Mouse (Mus musculus): Measurements from ENCODE around the gene 4930596D02Rik. TPM values are rescaled to one million over a fixed set of nuclear protein-coding genes. Genes with fewer than 3 reads are reported as not detected.

Gene 4930596D02Rik
- not detected in 2 replicates for polyA plus RNA-seq (2015; fragmentation: Nextera tagmentation; extraction: Ambion mirVana)

- WGBS: 71% methylated on average over 4 of the region's 4 CpGs
- ATAC-seq (ENCODE audit: insufficient read depth, low FRiP score): no peak
Measured at GRCm38 (mm10) chr14:35811878-35812277, at the start of gene 4930596D02Rik. TSS of gene 4930596D02Rik (minus strand) at chr14:35811978.

GRCm38 (mm10) chr14:35853254-35853653 lies 41.5 kb upstream of the 4930596D02Rik start:
- Histone ChIP-seq H3K9ac (ENCODE audit: low read length) (no peak overlapping the region), H3K36me3 (ENCODE audit: control insufficient read depth, insufficient read depth, low read length) (no peaks in the 10 kb centered on the region), H3K4me2 (ENCODE audit: low read depth, low read length) (no peak overlapping the region), H3K4me3 (replicated peaks; ENCODE audit: low read length) (no peak overlapping the region), H3K4me1 (ENCODE audit: control insufficient read depth, insufficient read depth, low read length) (no peaks in the 10 kb centered on the region), H3K9me3 (replicated peaks; ENCODE audit: control insufficient read depth, low read length) (no peaks in the 10 kb centered on the region), H3K27me3 (ENCODE audit: control insufficient read depth, insufficient read depth, low read length) (no peaks in the 10 kb centered on the region), H3K27ac (ENCODE audit: low read length) (no peak overlapping the region)
- no peak for ATAC-seq (ENCODE audit: insufficient read depth, low FRiP score)
- 31% methylated on average over 1 of the region's 1 CpGs for WGBS

More at GRCm38 (mm10) chr14:35811878-35812277, at the start of gene 4930596D02Rik:
- Histone ChIP-seq H3K27ac (ENCODE audit: low read length) (no peak within 1 kb of the TSS), H3K9me3 (replicated peaks; ENCODE audit: control insufficient read depth, low read length) (no peaks in the 10 kb centered on the region), H3K27me3 (ENCODE audit: control insufficient read depth, insufficient read depth, low read length) (no peaks in the 10 kb centered on the region), H3K9ac (ENCODE audit: low read length) (no peak within 1 kb of the TSS), H3K4me3 (replicated peaks; ENCODE audit: low read length) (no peak within 1 kb of the TSS), H3K4me2 (ENCODE audit: low read depth, low read length) (no peak within 1 kb of the TSS), H3K36me3 (ENCODE audit: control insufficient read depth, insufficient read depth, low read length) (no peaks in the 10 kb centered on the region), H3K4me1 (ENCODE audit: control insufficient read depth, insufficient read depth, low read length) (no peaks in the 10 kb centered on the region)

- Histone ChIP-seq H3K4me1 (ENCODE audit: control insufficient read depth, insufficient read depth, low read length) (no peaks in the 10 kb centered on the region), H3K9me3 (replicated peaks; ENCODE audit: control insufficient read depth, low read length) (no peaks in the 10 kb centered on the region), H3K4me2 (ENCODE audit: low read depth, low read length) (no peak overlapping the region), H3K27me3 (ENCODE audit: control insufficient read depth, insufficient read depth, low read length) (no peaks in the 10 kb centered on the region), H3K27ac (ENCODE audit: low read length) (no peak overlapping the region), H3K9ac (ENCODE audit: low read length) (no peak overlapping the region), H3K36me3 (ENCODE audit: control insufficient read depth, insufficient read depth, low read length) (no peaks in the 10 kb centered on the region), H3K4me3 (replicated peaks; ENCODE audit: low read length) (no peak overlapping the region)
- ATAC-seq (ENCODE audit: insufficient read depth, low FRiP score): no peak
- 77% methylated on average over 6 of the region's 6 CpGs for WGBS
Measured at GRCm38 (mm10) chr14:35845271-35845670, 33.5 kb upstream of the 4930596D02Rik start.

GRCm38 (mm10) chr14:35842111-35842721 lies 30.4 kb upstream of the 4930596D02Rik start:
- 64% methylated on average over 7 of the region's 7 CpGs for WGBS
- no peaks in the 10 kb centered on the region for H3K27me3 ChIP-seq (ENCODE audit: control insufficient read depth, insufficient read depth, low read length)
- no peak overlapping the region for H3K9ac ChIP-seq (ENCODE audit: low read length)
- no peaks in the 10 kb centered on the region for H3K4me1 ChIP-seq (ENCODE audit: control insufficient read depth, insufficient read depth, low read length)
- no peaks in the 10 kb centered on the region for H3K9me3 ChIP-seq (replicated peaks; ENCODE audit: control insufficient read depth, low read length)
- no peak overlapping the region for H3K4me3 ChIP-seq (replicated peaks; ENCODE audit: low read length)
- no peak overlapping the region for H3K27ac ChIP-seq (ENCODE audit: low read length)
- ATAC-seq (ENCODE audit: insufficient read depth, low FRiP score): no peak
- H3K36me3 ChIP-seq (ENCODE audit: control insufficient read depth, insufficient read depth, low read length): no peaks in the 10 kb centered on the region
- no peak overlapping the region for H3K4me2 ChIP-seq (ENCODE audit: low read depth, low read length)

GRCm38 (mm10) chr14:35792656-35793213 lies 19.0 kb downstream of the 4930596D02Rik start:
- Histone ChIP-seq H3K9ac (ENCODE audit: low read length) (no peak overlapping the region), H3K36me3 (ENCODE audit: control insufficient read depth, insufficient read depth, low read length) (no peaks in the 10 kb centered on the region), H3K4me1 (ENCODE audit: control insufficient read depth, insufficient read depth, low read length) (no peaks in the 10 kb centered on the region), H3K4me3 (replicated peaks; ENCODE audit: low read length) (no peak overlapping the region), H3K9me3 (replicated peaks; ENCODE audit: control insufficient read depth, low read length) (no peaks in the 10 kb centered on the region), H3K27ac (ENCODE audit: low read length) (no peak overlapping the region), H3K27me3 (ENCODE audit: control insufficient read depth, insufficient read depth, low read length) (no peaks in the 10 kb centered on the region), H3K4me2 (ENCODE audit: low read depth, low read length) (no peak overlapping the region)
- no peak for ATAC-seq (ENCODE audit: insufficient read depth, low FRiP score)
- 35% methylated on average over 3 of the region's 3 CpGs for WGBS

GRCm38 (mm10) chr14:35780033-35780432 lies 31.7 kb downstream of the 4930596D02Rik start:
- Histone ChIP-seq H3K27me3 (ENCODE audit: control insufficient read depth, insufficient read depth, low read length) (no peaks in the 10 kb centered on the region), H3K4me3 (replicated peaks; ENCODE audit: low read length) (no peak overlapping the region), H3K4me2 (ENCODE audit: low read depth, low read length) (no peak overlapping the region), H3K27ac (ENCODE audit: low read length) (no peak overlapping the region), H3K9ac (ENCODE audit: low read length) (no peak overlapping the region), H3K36me3 (ENCODE audit: control insufficient read depth, insufficient read depth, low read length) (no peaks in the 10 kb centered on the region), H3K4me1 (ENCODE audit: control insufficient read depth, insufficient read depth, low read length) (no peaks in the 10 kb centered on the region), H3K9me3 (replicated peaks; ENCODE audit: control insufficient read depth, low read length) (no peaks in the 10 kb centered on the region)
- no peak for ATAC-seq (ENCODE audit: insufficient read depth, low FRiP score)
- 78% methylated on average over 3 of the region's 3 CpGs for WGBS

GRCm38 (mm10) chr14:35773306-35773705 lies 38.5 kb downstream of the 4930596D02Rik start:
- WGBS: 88% methylated on average over 1 of the region's 1 CpGs
- ATAC-seq (ENCODE audit: insufficient read depth, low FRiP score): no peak
- no peak overlapping the region for H3K4me2 ChIP-seq (ENCODE audit: low read depth, low read length)
- H3K27me3 ChIP-seq (ENCODE audit: control insufficient read depth, insufficient read depth, low read length): no peaks in the 10 kb centered on the region
- no peaks in the 10 kb centered on the region for H3K9me3 ChIP-seq (replicated peaks; ENCODE audit: control insufficient read depth, low read length)
- H3K4me1 ChIP-seq (ENCODE audit: control insufficient read depth, insufficient read depth, low read length): no peaks in the 10 kb centered on the region
- no peak overlapping the region for H3K9ac ChIP-seq (ENCODE audit: low read length)
- H3K27ac ChIP-seq (ENCODE audit: low read length): no peak overlapping the region
- H3K36me3 ChIP-seq (ENCODE audit: control insufficient read depth, insufficient read depth, low read length): no peaks in the 10 kb centered on the region
- H3K4me3 ChIP-seq (replicated peaks; ENCODE audit: low read length): no peak overlapping the region

Data from stomach, embryonic 16.5 days (tissue).